Mouse (Mus musculus): ENCODE results near the gene Arl2.
"Not testable (repeated sequence)": the region's sequence is repeated elsewhere in the genome, so short reads cannot be mapped to it uniquely, and the experiment has no call there.

Arl2 gene

GRCm38 (mm10) chr19:6141394-6141749 lies at the start of gene Arl2:
TSS of gene Arl2 (minus strand) at chr19:6141548.
- DNase-seq (ENCODE audit: low spot score) = peak; percentile 92

DNA sequence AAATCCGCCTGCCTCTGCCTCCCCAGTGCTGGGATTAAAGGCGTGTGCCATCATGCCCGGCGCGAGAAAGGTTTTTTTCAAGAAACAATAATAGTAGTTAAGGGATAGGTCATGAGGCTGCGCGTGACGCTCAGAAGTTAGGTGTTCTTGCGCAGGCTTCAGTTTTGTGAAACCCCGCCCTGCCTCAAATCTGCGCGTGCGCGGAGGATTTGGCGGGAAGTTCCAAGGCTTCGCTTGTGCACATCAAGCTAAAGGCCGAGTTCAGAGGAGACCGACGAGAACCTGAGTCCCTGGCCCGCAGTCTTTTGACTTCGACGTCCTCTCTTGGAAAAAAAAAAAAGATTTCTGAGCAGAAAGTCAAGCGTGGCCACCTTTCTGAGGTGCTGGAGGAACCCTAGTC lies 42.8 kb upstream of the Arl2 start, which contains the start of gene Majin:
Majin (plus strand) TSS at position 258 of the 400 bp plus-strand sequence.
- DNase-seq (ENCODE audit: low spot score) = no peak

DNA sequence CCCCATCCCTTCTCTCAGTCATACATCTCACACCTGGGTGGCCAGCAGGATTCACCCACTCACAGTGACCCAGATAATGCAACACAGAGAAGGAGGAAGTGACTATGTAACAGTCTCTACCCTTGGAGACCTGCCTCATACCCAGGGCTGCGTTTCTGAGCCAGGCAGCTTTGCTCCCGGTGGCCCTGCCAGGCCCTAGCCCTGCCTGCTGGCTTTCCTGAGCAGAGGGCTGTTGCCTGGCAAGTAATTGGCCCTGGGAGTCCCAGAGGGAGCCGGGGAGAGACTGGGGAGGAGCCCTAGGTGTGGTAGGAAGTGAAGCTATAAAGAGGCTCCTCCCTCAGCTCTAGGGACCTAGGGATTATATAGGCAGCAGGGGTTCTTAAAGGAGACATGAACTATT lies 41.2 kb upstream of the Arl2 start:
- no peak for DNase-seq (ENCODE audit: low spot score)

- DNase-seq (ENCODE audit: low spot score) = no peak
These were observed 40.3 kb upstream of the Arl2 start for GRCm38 (mm10) chr19:6181629-6182028.

GRCm38 (mm10) chr19:6178775-6179174 lies 37.4 kb upstream of the Arl2 start:
- DNase-seq (ENCODE audit: low spot score) = no peak

DNA sequence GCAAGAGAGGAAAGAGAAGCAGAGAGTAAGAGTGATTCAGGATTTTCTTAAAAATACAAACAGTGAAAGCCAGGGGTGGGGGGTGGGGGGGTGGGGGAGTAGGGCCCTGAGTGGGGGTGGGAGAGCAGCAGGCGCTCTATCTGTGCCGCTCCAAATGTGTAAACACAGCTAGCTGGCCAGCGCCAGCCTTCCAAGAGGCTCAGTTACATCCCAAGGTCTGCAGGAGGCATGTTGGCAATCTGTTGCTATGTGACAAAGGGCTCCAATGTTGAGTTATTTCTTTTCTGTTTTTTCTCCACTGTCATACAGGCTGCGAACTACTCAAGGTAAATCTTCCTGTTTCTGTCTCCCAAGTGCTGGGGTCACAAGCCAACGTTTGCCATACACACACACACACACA lies 33.4 kb upstream of the Arl2 start:
- no peak for DNase-seq (ENCODE audit: low spot score)

DNA sequence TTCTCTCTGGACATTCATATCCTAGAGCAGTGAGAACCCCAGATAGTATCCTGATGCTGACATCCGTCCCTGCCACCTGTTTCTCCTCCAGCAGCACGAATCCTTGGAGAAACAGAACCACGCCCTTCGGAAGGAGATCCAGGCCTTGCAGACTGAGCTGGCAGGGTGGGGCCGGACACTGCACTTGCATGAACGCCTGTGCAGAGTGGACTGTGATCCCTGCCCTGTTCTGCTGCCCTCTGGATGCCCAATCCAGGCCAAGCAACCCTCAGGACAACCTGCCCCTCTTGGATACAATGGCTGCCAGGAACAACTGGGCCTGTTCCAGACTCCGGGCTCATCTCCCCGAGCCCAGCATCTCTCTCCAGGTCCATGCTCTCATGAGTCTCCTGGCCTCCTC lies 29.9 kb upstream of the Arl2 start:
- DNase-seq (ENCODE audit: low spot score) = no peak

- DNase-seq (ENCODE audit: low spot score) = no peak
These were observed 25.4 kb upstream of the Arl2 start for GRCm38 (mm10) chr19:6166750-6167149.

GRCm38 (mm10) chr19:6163872-6164547 lies 22.7 kb upstream of the Arl2 start:
- DNase-seq (ENCODE audit: low spot score) = peak; percentile 13

DNA sequence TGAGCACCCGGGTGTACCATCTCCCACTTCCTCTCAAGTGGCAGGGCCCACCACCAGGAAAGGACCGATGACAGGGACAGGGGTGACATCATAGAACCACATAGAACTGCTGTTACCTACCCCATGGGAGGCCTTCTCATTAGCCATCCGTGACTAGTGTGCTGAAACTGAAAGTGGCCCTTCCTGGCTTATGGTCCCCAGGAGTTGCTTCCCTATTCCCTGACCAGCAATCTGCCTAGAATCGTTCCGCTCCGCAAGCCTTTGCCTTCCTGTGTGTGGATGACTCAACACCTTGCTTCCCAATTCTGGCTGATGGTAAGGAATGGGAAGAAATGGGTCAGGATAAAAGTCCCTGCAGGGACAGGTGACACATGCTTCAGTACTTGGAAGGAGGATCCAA lies 15.9 kb upstream of the Arl2 start:
- no peak for DNase-seq (ENCODE audit: low spot score)

- no peak for DNase-seq (ENCODE audit: low spot score)
These were observed 15.0 kb upstream of the Arl2 start for GRCm38 (mm10) chr19:6156372-6156771.

- DNase-seq (ENCODE audit: low spot score) = no peak
These were observed 13.8 kb upstream of the Arl2 start for GRCm38 (mm10) chr19:6155174-6155573.

- DNase-seq (ENCODE audit: low spot score) = no peak
These were observed 3.5 kb upstream of the Arl2 start for GRCm38 (mm10) chr19:6144842-6145241.

- peak; percentile 94 for DNase-seq (ENCODE audit: low spot score)
These were observed 512 bp downstream of the Arl2 start, which contains the start of gene Batf2 for GRCm38 (mm10) chr19:6140678-6141393. TSS of gene Batf2 (plus strand) at chr19:6140983.

DNA sequence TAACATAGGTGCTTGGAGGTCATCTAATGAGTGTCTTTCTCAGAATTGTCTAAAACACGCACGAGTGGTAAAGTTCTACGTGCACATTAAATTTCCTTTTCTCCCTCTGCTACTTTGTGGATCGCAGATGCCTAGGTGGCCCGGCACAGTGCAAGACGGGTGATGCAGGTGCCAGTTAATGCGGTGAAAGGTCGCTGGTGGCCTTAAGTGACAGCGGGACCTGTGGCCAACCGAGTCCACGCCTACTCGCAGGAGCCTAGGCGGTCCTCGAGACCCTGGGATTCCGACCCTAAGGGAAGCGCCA lies 1.0 kb downstream of the Arl2 start:
- no peak for DNase-seq (ENCODE audit: low spot score)

- DNase-seq (ENCODE audit: low spot score) = no peak
These were observed 1.6 kb downstream of the Arl2 start for GRCm38 (mm10) chr19:6139701-6140100.

DNA sequence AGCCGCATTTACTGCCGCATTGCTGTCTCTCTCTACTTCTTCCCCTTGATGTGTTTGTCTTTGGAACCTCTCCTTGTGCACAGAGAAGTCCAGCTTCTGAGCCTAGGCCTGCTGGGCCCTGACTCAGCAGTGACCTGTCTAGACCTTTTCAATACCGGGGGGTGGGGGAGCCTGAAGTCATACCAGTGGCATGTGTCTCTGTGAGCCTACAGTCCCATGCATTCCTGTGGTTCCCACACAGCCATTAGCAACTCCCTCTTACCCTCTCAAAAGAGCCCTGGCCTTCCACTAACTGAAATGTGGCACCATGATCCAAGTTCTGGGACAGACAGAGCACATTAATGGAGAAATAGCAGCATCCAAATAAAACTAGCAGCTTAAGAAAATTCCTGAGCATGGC lies 5.0 kb downstream of the Arl2 start:
- DNase-seq (ENCODE audit: low spot score) = no peak

- DNase-seq (ENCODE audit: low spot score) = not testable (repeated sequence)
These were observed 8.2 kb downstream of the Arl2 start for GRCm38 (mm10) chr19:6133197-6133596.

DNA sequence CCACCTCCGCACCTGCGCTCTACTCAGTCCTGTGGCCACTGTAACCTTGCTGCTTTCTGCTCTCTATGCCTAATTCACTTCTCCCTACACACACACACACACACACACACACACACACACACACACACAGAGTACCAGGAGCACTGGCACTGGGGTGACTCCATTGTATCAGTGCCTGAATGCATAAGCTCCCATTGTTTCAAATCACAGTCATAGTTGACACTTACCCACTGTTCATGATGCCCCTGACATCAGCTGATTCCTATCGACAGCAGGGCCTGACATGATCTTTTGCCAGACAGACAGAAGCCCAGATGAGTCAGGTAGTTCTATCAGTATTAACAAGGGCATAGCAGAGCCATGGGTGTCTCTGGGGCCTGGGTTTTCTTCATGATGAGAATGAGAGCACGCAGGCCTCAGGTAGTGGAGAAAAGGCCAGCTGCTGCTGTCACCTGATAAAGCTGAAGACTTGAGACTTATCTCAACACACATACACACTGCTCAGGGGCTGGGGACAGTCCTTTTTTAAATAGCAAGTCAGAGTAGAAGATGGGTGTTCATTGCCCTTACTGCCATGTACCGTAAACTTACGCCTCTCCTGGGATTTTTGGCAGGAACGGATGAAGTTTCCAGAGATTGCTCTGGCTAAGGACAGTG lies 9.0 kb downstream of the Arl2 start:
- DNase-seq (ENCODE audit: low spot score) = peak; percentile 45

- not testable (repeated sequence) for DNase-seq (ENCODE audit: low spot score)
These were observed 10.8 kb downstream of the Arl2 start for GRCm38 (mm10) chr19:6130414-6131128.

GRCm38 (mm10) chr19:6127760-6128341 lies 13.5 kb downstream of the Arl2 start, which contains the start of gene Snx15:
TSS of gene Snx15 (minus strand) at chr19:6128304.
- peak; percentile 96 for DNase-seq (ENCODE audit: low spot score)

Data from layer of hippocampus, adult 11-12 months (tissue).